ENCODE assay signal across 17 mouse cellular contexts in genomic region chr3:137856061-137856460, GRCm38 (mm10). TPM values are rescaled to one million over a fixed set of nuclear protein-coding genes. Genes with fewer than 3 reads are reported as not detected.
DNase-seq lines count a peak whose midpoint lies in the region; ATAC-seq and TF ChIP-seq lines count a peak whose summit lies in the region.
"Had no signal": no experiment of that assay in that cellular context is flagged by ENCODE, and none has a peak within 500 bp of the region (broad histone marks: within the 10 kb centered on the region; RNA-seq: fewer than 3 reads in every experiment).

No protein-coding gene starts in this region.

- TF ChIP-seq POLR2A in lung, adult 2 months (IDR thresholded peaks at IDR 0.05; ENCODE audit: borderline replicate concordance, extremely low read depth, low read depth, low read length) = no peak

- no peak overlapping the region for H3K4me3 ChIP-seq in kidney, embryonic 15.5 days (replicated peaks)
- H3K4me3 ChIP-seq in lung, embryonic 14.5 days (ENCODE audit: low read depth, low read length) = no peak overlapping the region
- H3K4me3 ChIP-seq in lung, adult 2 months (replicated peaks; ENCODE audit: extremely low read depth, low read depth, low read length) = no peak overlapping the region
- H3K4me3 ChIP-seq: embryonic facial prominence, embryonic 10.5 days; forebrain, embryonic 13.5 days; heart, embryonic 10.5 days; hindbrain, embryonic 10.5 days had no signal

- peak; percentile 69 for DNase-seq in kidney, postnatal 10 days
- peak; percentile 72 for DNase-seq in lung, embryonic 14.5 days
- no peak for DNase-seq in lung, adult 2 months
- peak; percentile 52 for DNase-seq in MN1 (ENCODE audit: low spot score)
- peak; percentile 16 for DNase-seq in lung, postnatal 14 days
- DNase-seq in testis, postnatal 10 days (ENCODE audit: low spot score) = no peak
- DNase-seq: adrenal gland, adult 8-10 months; adrenal gland, postnatal 36 days; forebrain, postnatal 0 days; gastrocnemius, postnatal 25 days had no signal

- H3K36me3 ChIP-seq in kidney, embryonic 15.5 days = no peaks in the 10 kb centered on the region
- H3K36me3 ChIP-seq in lung, embryonic 14.5 days (ENCODE audit: insufficient read depth) = no peaks in the 10 kb centered on the region
- H3K36me3 ChIP-seq: embryonic facial prominence, embryonic 10.5 days; heart, embryonic 10.5 days; hindbrain, embryonic 10.5 days had no signal

- no peaks in the 10 kb centered on the region for H3K4me1 ChIP-seq in kidney, embryonic 15.5 days
- no peaks in the 10 kb centered on the region; the same call in 1 of the 2 replicates for H3K4me1 ChIP-seq in lung, embryonic 14.5 days (ENCODE audit: insufficient read depth)
- H3K4me1 ChIP-seq in lung, adult 2 months (ENCODE audit: control insufficient read depth, insufficient read depth, low read length) = no peaks in the 10 kb centered on the region
- H3K4me1 ChIP-seq: embryonic facial prominence, embryonic 10.5 days; forebrain, embryonic 13.5 days; heart, embryonic 10.5 days; hindbrain, embryonic 10.5 days had no signal

- WGBS in kidney, embryonic 15.5 days = 66% methylated on average over 7 of the region's 7 CpGs
- WGBS in lung, embryonic 14.5 days = 48% methylated on average over 7 of the region's 7 CpGs
- 64% methylated on average over 7 of the region's 7 CpGs for WGBS in lung, adult 2 months

- H3K9me3 ChIP-seq in kidney, embryonic 15.5 days (replicated peaks) = no peaks in the 10 kb centered on the region
- no peaks in the 10 kb centered on the region for H3K9me3 ChIP-seq in lung, embryonic 14.5 days (ENCODE audit: low read depth, low read length)
- H3K9me3 ChIP-seq: forebrain, embryonic 13.5 days; heart, embryonic 10.5 days; hindbrain, embryonic 10.5 days had no signal

- H3K27me3 ChIP-seq in kidney, embryonic 15.5 days = no peaks in the 10 kb centered on the region
- H3K27me3 ChIP-seq in lung, embryonic 14.5 days (ENCODE audit: insufficient read depth, low read length) = no peaks in the 10 kb centered on the region
- H3K27me3 ChIP-seq: CH12.LX; forebrain, embryonic 13.5 days had no signal

- H3K9ac ChIP-seq in kidney, embryonic 15.5 days = no peak overlapping the region
- H3K9ac ChIP-seq in lung, embryonic 14.5 days = no peak overlapping the region
- H3K9ac ChIP-seq: forebrain, embryonic 13.5 days; forebrain, postnatal 0 days; hindbrain, embryonic 14.5 days had no signal

- no peak for TF ChIP-seq CTCF in lung, embryonic 14.5 days (IDR thresholded peaks at IDR 0.05; ENCODE audit: low read depth)
- no peak for TF ChIP-seq CTCF in lung, adult 2 months (IDR thresholded peaks at IDR 0.05; ENCODE audit: insufficient read depth, low read length)

- H3K27ac ChIP-seq in kidney, embryonic 15.5 days = no peak overlapping the region
- H3K27ac ChIP-seq in lung, embryonic 14.5 days (ENCODE audit: low read depth) = no peak overlapping the region
- H3K27ac ChIP-seq: embryonic facial prominence, embryonic 10.5 days; forebrain, embryonic 13.5 days; heart, embryonic 10.5 days; hindbrain, embryonic 10.5 days; hindbrain, embryonic 14.5 days had no signal

- H3K4me2 ChIP-seq in kidney, embryonic 15.5 days = no peak overlapping the region
- no peak overlapping the region for H3K4me2 ChIP-seq in lung, embryonic 14.5 days
- H3K4me2 ChIP-seq: forebrain, embryonic 13.5 days; hindbrain, embryonic 14.5 days had no signal

- no peak for ATAC-seq in kidney, embryonic 15.5 days (replicated peaks; ENCODE audit: low FRiP score)
- peak; percentile 32; the same call in 1 of the 2 replicates for ATAC-seq in lung, embryonic 14.5 days (ENCODE audit: insufficient read depth)

RNA-seq across cellular contexts. Expression of gene H2afz, which starts 8.2 kb away (rescaled TPM):
- polyA plus RNA-seq in kidney, embryonic 15.5 days (2015; fragmentation: Nextera tagmentation; extraction: Ambion mirVana) = 2,163 and 2,393 TPM in 2 replicates
- polyA plus RNA-seq in lung, embryonic 14.5 days (2014; fragmentation: Nextera tagmentation; extraction: Ambion mirVana) = 2,590 and 2,710 TPM in 2 replicates
- 400 and 437 TPM in 2 replicates for polyA plus RNA-seq in lung, adult 2 months (2012; rRNA removed)

RNA-seq across cellular contexts. Expression of gene Dnajb14, which starts 11.4 kb away (rescaled TPM):
- polyA plus RNA-seq in kidney, embryonic 15.5 days (2015; fragmentation: Nextera tagmentation; extraction: Ambion mirVana) = 10.1 and 10.8 TPM in 2 replicates
- polyA plus RNA-seq in lung, embryonic 14.5 days (2014; fragmentation: Nextera tagmentation; extraction: Ambion mirVana) = 12.8 and 15.5 TPM in 2 replicates
- polyA plus RNA-seq in lung, adult 2 months (2012; rRNA removed) = 3.7 and 6.1 TPM in 2 replicates

Comparison
In these comparisons a context has a peak if more than half of its experiments do, and no peak if none do; other contexts are left out.
1. DNase-seq: peak in kidney, postnatal 10 days (single experiment), lung, embryonic 14.5 days (single experiment), MN1 (single experiment) and lung, postnatal 14 days (single experiment); none in lung, adult 2 months (single experiment) and testis, postnatal 10 days (single experiment).